Mouse (Mus musculus): ENCODE measurements around the gene 2810004N23Rik.

DNA sequence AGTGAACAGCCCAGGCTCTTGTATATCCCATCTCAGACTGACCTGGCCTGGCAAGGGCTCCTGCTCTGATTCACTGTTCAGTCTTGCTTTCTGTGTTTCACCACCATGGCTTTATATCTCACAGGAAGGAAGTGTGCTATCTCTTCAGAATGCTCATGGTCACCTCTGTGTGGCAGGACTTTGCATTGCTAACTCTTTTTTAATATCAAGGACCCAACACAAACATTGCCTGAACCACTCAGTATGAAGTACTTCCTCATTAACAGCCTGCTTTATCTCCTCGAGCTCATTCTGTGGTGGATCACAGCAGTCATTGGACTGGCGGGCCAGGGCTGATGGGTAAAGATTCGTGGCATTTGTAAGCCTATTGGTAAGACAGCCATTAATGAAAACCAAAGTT, 3.7 kb upstream of the 2810004N23Rik start:
- TF ChIP-seq CTCF (IDR thresholded peaks at IDR 0.05; ENCODE audit: extremely low read depth, insufficient read length, insufficient replicate concordance, low read depth, low read length), result no peak
- TF ChIP-seq POLR2A (IDR thresholded peaks at IDR 0.05; ENCODE audit: low read depth, low read length), result no peak

Data from small intestine, adult 2 months (tissue).